Mouse (Mus musculus) limb, embryonic 11.5 days (tissue): ENCODE measurements around the gene Aamp. TPM values are rescaled to one million over a fixed set of nuclear protein-coding genes. Genes with fewer than 3 reads are reported as not detected.

Experiments
- ATAC-seq: fragments of 200-750 bp; cut with Nextera tagmentation; 2 replicates; pipeline ENCODE4 v1.8.0; 2017; ENCODE audit warnings: low read depth; ENCODE audit not compliant: insufficient number of reproducible peaks, low FRiP score, low TSS enrichment
- DNase-seq: peaks from one replicate; pipeline ENCODE4 v3.0.0-alpha.2; 2015; ENCODE audit warnings: low spot score
- H3K27ac ChIP-seq: fragments of 300-500 bp; sonication (generic); replicated peaks from 2 replicates; pipeline ENCODE4 v1.5.1; 2014; ENCODE audit warnings: low read depth, mild to moderate bottlenecking, low read length
- H3K27me3 ChIP-seq: fragments of 300-500 bp; sonication (generic); 2 replicates; pipeline ENCODE4 v1.6.1; 2014; ENCODE audit warnings: mild to moderate bottlenecking, low read length, mixed read lengths; ENCODE audit not compliant: control insufficient read depth, insufficient read depth
- H3K36me3 ChIP-seq: fragments of 300-500 bp; sonication (generic); 2 replicates; pipeline ENCODE4 v1.6.1; 2014; ENCODE audit warnings: mild to moderate bottlenecking, low read length, moderate library complexity, mixed read lengths; ENCODE audit not compliant: control insufficient read depth, insufficient read depth
- H3K4me1 ChIP-seq: fragments of 300-500 bp; sonication (generic); 2 replicates; pipeline ENCODE4 v1.6.1; 2014; ENCODE audit warnings: low read length, mixed read lengths; ENCODE audit not compliant: control insufficient read depth, insufficient read depth
- H3K4me2 ChIP-seq: fragments of 300-500 bp; sonication (generic); 2 replicates; pipeline ENCODE4 v1.6.1; 2014; ENCODE audit warnings: low read depth, mild to moderate bottlenecking, moderate library complexity; ENCODE audit not compliant: severe bottlenecking
- H3K4me3 ChIP-seq: fragments of 300-500 bp; sonication (generic); 2 replicates; pipeline ENCODE4 v1.5.1; 2014; ENCODE audit warnings: low read depth, low read length
- H3K9ac ChIP-seq: fragments of 300-500 bp; sonication (generic); 2 replicates; pipeline ENCODE4 v1.6.1; 2014; ENCODE audit warnings: mild to moderate bottlenecking, low read length
- H3K9me3 ChIP-seq: fragments of 300-500 bp; sonication (generic); 2 replicates; pipeline ENCODE4 v1.6.1; 2016; ENCODE audit warnings: low read length; ENCODE audit not compliant: control insufficient read depth
- WGBS: fragments of 180-500 bp; shearing (Covaris S2); extraction: QIAGEN DNeasy Blood & Tissue Kit; methylation state at CpG from one replicate; pipeline ENCODE4 v1.1.7; 2014; 5-methylcytosine and 5-hydroxymethylcytosine counted together
- polyA plus RNA-seq: library from polyadenylated mRNA; unstranded; fragments of >200 nt; fragmentation: Nextera tagmentation; extraction: Ambion mirVana; gene quantifications from 2 replicates; pipeline ENCODE4 v1.2.1, GENCODE M21; 2014

Aamp gene
- polyA plus RNA-seq, 1 experiment from 2014 or later: 218 TPM

DNA sequence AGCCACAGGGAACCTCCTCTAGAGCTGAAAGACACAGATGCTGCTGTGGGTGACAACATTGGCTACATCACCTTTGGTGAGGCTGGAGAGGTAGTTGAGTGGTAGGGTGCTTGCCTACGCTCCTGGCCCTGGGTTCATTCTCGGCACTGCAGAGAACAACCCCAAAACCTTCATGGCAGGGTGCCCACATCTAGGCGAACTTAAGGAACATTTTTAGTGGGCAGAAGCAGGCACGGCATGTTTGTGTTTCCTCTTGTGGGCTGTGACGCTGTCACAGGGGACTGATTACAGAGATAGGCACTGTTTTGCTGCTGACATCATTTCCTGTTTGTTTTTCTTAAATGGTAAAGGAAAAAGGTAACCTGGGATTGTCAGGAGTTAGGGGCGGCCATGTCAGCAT is 22.0 kb downstream of the Aamp start:
- DNase-seq (no peak), ATAC-seq (no peak)
- Histone ChIP-seq H3K9ac (no peak overlapping the region), H3K4me2 (no peak overlapping the region), H3K4me1 (no peaks in the 10 kb centered on the region), H3K27ac (no peak overlapping the region), H3K27me3 (no peaks in the 10 kb centered on the region), H3K36me3 (peaks cover 36% of the 10 kb centered on the region), H3K4me3 (no peak overlapping the region), H3K9me3 (no peaks in the 10 kb centered on the region)
- WGBS: 89% methylated on average over 6 of the region's 6 CpGs

DNA sequence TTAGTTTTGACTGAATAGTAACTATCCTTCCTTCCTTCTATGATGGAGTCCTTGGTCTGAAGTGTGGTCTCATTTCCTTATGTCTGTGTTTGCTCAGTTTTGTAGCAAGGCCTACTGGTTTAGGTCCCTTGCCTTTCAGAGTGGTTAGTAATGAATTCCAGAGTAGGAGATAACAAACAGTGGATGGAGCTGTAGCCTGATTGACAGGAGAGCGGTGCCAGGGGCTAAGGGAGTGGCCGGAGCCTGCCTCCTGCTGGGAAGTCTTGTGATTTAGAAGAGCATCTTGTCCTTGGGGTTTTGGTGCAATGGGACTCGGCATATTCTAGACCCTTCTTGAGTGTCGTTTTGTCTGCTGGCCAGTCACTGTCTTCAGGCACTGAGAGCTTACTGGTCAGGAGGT is 27.8 kb downstream of the Aamp start:
- Histone ChIP-seq H3K4me2 (no peak overlapping the region), H3K9me3 (no peaks in the 10 kb centered on the region), H3K4me3 (no peak overlapping the region), H3K9ac (no peak overlapping the region), H3K36me3 (peaks cover 16% of the 10 kb centered on the region), H3K27me3 (no peaks in the 10 kb centered on the region), H3K4me1 (no peaks in the 10 kb centered on the region), H3K27ac (no peak overlapping the region)
- 87% methylated on average over 4 of the region's 4 CpGs for WGBS
- ATAC-seq (no peak), DNase-seq (no peak)

DNA sequence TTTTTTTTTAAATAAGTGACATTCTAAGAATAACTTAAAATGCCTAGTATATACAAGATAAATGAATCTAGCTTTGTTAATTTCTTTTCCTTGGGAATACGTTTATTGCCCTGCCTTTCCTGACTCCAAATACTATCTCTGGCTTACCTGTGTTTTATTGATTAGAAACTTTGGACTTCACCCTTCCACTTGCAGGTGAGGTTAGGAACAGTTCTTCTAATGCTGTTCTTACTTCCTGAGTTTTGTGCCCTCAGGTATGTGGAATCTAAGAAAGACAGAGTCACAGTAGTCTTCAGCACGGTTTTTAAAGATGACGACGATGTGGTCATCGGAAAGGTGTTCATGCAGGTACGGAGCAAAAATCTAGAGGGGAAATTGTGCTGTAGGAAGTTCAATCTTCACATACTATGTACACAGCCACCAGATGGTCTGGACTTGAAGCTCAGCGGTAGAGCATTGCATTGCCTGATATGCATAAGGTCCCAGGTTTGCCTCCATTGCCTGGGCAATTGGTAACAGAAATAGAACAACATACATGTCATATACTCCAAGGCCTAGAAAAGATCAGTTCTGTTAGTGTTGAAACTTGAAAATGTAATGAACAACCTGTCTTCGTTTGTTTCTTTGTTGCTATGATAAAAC is 28.7 kb downstream of the Aamp start:
- H3K9ac ChIP-seq: no peak overlapping the region
- H3K4me1 ChIP-seq: no peaks in the 10 kb centered on the region
- H3K27me3 ChIP-seq: no peaks in the 10 kb centered on the region
- 93% methylated on average over 8 of the region's 8 CpGs for WGBS
- H3K9me3 ChIP-seq: no peaks in the 10 kb centered on the region
- DNase-seq (no peak), ATAC-seq (no peak)
- peaks cover 24% of the 10 kb centered on the region for H3K36me3 ChIP-seq
- no peak overlapping the region for H3K27ac ChIP-seq
- H3K4me2 ChIP-seq: no peak overlapping the region
- H3K4me3 ChIP-seq: no peak overlapping the region

DNA sequence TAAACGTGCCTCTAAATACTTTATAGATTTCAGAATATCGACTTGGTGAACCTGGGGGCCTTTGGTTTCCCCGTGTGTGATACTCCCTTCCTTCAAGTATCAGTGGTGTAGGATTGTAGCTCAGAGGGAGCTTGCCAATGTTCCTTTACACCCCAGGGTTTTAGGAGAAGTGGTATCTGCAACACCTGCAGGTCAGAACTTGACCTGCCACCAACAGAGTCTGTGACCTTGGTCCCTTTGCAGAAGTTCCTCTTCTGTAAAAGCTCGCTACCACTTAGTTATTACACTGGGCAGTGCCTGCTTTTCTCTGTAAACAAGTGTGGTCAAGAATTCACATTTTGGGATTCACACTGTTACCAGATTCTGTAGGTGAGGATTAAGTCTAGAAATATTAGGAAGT is 34.4 kb downstream of the Aamp start:
- no peaks in the 10 kb centered on the region for H3K4me1 ChIP-seq
- no peaks in the 10 kb centered on the region for H3K9me3 ChIP-seq
- H3K9ac ChIP-seq: no peak overlapping the region
- WGBS: 88% methylated on average over 4 of the region's 4 CpGs
- no peak overlapping the region for H3K4me3 ChIP-seq
- no peak for DNase-seq
- no peak for ATAC-seq
- no peaks in the 10 kb centered on the region for H3K27me3 ChIP-seq
- no peak overlapping the region for H3K4me2 ChIP-seq
- H3K36me3 ChIP-seq: peaks cover 19% of the 10 kb centered on the region
- no peak overlapping the region for H3K27ac ChIP-seq

DNA sequence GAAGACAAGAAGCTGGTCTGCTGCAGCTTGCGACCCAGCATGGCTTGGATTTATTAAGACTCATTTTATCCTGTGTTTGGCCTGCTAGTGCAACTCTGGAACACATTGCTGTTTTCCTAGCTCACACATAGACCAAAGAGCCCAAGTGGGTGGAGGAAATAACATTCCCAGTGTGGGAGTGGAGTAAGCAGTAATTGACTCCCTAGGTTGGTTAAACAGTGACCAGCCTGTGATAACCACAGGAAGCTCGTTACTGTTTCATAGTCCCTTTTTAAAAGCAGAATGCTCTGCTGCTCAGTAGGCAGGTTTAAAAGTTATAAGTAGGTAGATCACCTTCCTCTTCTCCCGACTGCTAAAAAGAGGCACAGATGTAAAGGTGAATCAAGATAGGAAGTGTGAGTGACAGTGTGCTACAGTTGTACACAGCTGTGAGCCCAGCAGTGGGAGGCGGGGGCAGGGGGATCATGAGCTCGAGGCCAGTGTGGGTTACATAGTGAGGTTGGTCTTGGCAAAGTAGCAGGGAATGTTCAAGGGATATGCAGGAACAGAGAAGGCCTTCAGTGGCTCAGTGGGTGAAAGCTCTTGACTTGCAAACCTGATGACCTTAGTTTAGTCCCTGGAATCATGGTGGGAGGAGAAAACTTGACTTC is 35.1 kb downstream of the Aamp start:
- no peak for ATAC-seq
- Histone ChIP-seq H3K4me3 (no peak overlapping the region), H3K27ac (no peak overlapping the region), H3K27me3 (no peaks in the 10 kb centered on the region), H3K9ac (no peak overlapping the region), H3K9me3 (no peaks in the 10 kb centered on the region), H3K4me2 (no peak overlapping the region), H3K36me3 (peaks cover 19% of the 10 kb centered on the region), H3K4me1 (no peaks in the 10 kb centered on the region)
- 65% methylated on average over 5 of the region's 5 CpGs for WGBS
- DNase-seq: no peak

DNA sequence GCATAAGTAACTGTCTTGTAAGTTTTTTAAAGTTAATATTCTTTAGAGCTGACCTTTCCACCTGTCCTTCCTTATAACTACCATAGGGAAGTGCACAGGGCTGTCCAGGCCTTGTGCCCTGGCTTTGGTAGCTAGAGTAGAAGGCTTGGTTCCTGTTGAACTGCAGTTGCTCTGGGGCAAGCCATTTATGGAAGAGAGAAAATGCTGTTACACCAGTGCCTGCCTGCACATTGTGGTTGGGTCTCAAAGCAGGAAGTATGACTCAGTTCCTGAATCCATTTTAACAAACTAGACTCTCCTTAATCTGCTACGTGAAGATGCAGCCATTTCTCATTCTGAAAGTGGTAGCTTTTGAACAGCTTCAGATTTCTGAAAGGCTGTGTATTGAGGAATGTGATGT is 35.7 kb downstream of the Aamp start:
- 70% methylated on average over 1 of the region's 1 CpGs for WGBS

DNA sequence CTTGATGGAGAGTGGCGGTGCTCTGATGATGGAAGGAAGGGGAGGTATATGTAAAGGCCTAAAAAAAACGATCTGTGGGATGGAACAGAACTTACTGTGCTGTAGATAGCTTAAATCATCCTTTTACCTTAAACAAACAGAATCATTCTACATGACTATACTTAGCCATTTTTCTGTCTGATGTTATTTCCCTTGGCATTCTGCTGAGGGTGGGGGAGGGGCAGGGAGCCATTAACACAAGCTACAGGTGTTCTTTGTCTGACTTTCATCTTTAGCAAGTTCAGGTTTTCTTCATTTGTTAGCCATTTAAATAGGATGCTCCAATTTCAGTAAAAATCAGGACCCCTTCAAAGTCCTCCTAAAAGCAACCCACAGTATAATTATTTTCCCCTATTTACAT is 39.0 kb downstream of the Aamp start:
- ATAC-seq: no peak
- H3K4me3 ChIP-seq: no peak overlapping the region
- H3K4me1 ChIP-seq: no peaks in the 10 kb centered on the region
- H3K36me3 ChIP-seq: peaks cover 6% of the 10 kb centered on the region; the same call in 1 of the 2 replicates
- no peaks in the 10 kb centered on the region for H3K9me3 ChIP-seq
- H3K27ac ChIP-seq: no peak overlapping the region
- H3K4me2 ChIP-seq: no peak overlapping the region
- no peak overlapping the region for H3K9ac ChIP-seq
- no peak for DNase-seq
- 82% methylated on average over 2 of the region's 2 CpGs for WGBS
- no peaks in the 10 kb centered on the region for H3K27me3 ChIP-seq

More for the DNA sequence above, 35.7 kb downstream of the Aamp start:
- Histone ChIP-seq H3K36me3 (peaks cover 19% of the 10 kb centered on the region), H3K9ac (no peak overlapping the region), H3K27ac (no peak overlapping the region), H3K9me3 (no peaks in the 10 kb centered on the region), H3K4me2 (no peak overlapping the region), H3K4me3 (no peak overlapping the region), H3K27me3 (no peaks in the 10 kb centered on the region), H3K4me1 (no peaks in the 10 kb centered on the region)
- ATAC-seq: no peak
- no peak for DNase-seq

DNA sequence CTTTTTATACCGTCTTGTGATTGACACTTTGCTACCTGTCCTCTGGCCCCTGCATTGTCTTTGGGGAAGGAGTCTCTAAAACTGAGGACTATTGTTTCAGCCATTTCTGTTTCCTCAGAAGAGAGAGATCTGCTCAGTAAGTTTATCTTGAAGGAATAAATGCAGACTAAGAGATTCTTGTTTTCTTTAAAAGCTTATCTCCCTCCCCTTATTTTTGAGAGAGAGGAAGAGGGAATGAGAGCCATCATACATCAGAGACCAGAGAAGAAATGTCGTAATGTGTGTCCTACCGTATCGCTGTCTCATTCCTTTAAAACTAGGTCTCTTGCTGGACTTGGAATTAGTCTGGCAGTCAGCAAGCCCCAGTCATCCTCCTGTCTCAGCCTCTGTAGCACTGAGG is 43.7 kb downstream of the Aamp start:
- ATAC-seq (no peak), DNase-seq (no peak)
- Histone ChIP-seq H3K9me3 (no peaks in the 10 kb centered on the region), H3K27ac (no peak overlapping the region), H3K4me1 (peaks cover 5% of the 10 kb centered on the region; the same call in 1 of the 2 replicates), H3K27me3 (no peaks in the 10 kb centered on the region), H3K9ac (no peak overlapping the region), H3K36me3 (peaks cover 2% of the 10 kb centered on the region; the same call in 1 of the 2 replicates), H3K4me3 (no peak overlapping the region), H3K4me2 (no peak overlapping the region)
- WGBS: 88% methylated on average over 4 of the region's 4 CpGs
